Mouse (Mus musculus) bone marrow, adult 2 months (tissue): ENCODE data around the gene Itsn2. TPM values are rescaled to one million over a fixed set of nuclear protein-coding genes. Genes with fewer than 3 reads are reported as not detected.

Source experiments
- H3K27ac ChIP-seq: fragments of 200-500 bp; 2 replicates; pipeline ENCODE4 v1.5.1; 2012; ENCODE audit warnings: low read depth, mild to moderate bottlenecking, control low read depth, inconsistent platforms, low read length; ENCODE audit not compliant: control insufficient read depth, poor library complexity, insufficient read depth
- H3K4me1 ChIP-seq: fragments of 200-500 bp; 2 replicates; pipeline ENCODE4 v1.6.1; 2011; ENCODE audit warnings: low read length; ENCODE audit not compliant: control insufficient read depth, insufficient read depth
- H3K4me3 ChIP-seq: fragments of 200-500 bp; replicated peaks from 2 replicates; pipeline ENCODE3; 2011; ENCODE audit warnings: mild to moderate bottlenecking, low read depth, low read length, control low read depth; ENCODE audit not compliant: control insufficient read depth
- CTCF ChIP-seq: fragments of 200-500 bp; IDR thresholded peaks from 2 replicates; pipeline ENCODE4 v1.5.1; 2011; ENCODE audit warnings: low read length, control low read depth; ENCODE audit not compliant: control insufficient read depth, insufficient read depth
- POLR2A ChIP-seq: fragments of 200-500 bp; IDR thresholded peaks from 2 replicates; pipeline ENCODE4 v1.6.1; 2011; ENCODE audit warnings: low read depth, mild to moderate bottlenecking, control low read depth, low read length, borderline replicate concordance; ENCODE audit not compliant: control insufficient read depth
- WGBS: fragments of 180-500 bp; shearing (Covaris S2); methylation state at CpG from one replicate; pipeline ENCODE4 v1.1.7; 2018; 5-methylcytosine and 5-hydroxymethylcytosine counted together
- polyA plus RNA-seq: library from polyadenylated mRNA; stranded (reverse); fragments of >200 nt; gene quantifications from 2 replicates; pipeline ENCODE4 v1.2.4, GENCODE M21; 2011; ENCODE audit warnings: low replicate concordance; ENCODE audit not compliant: missing spikeins, insufficient read depth, insufficient read length

The Itsn2 gene
- polyA plus RNA-seq, 1 experiment = 57.3 TPM

- Histone ChIP-seq H3K4me3 (no peak overlapping the region), H3K4me1 (peaks cover 1% of the 10 kb centered on the region; the same call in 1 of the 2 replicates), H3K27ac (no peak overlapping the region)
- TF ChIP-seq POLR2A = no peak
- TF ChIP-seq CTCF = no peak
- 44% methylated on average over 3 of the region's 3 CpGs for WGBS
Measured at GRCm38 (mm10) chr12:4588603-4589002, 3.8 kb upstream of the Itsn2 start.

GRCm38 (mm10) chr12:4592025-4592424 lies 413 bp upstream of the Itsn2 start:
- Histone ChIP-seq H3K4me3 (no peak overlapping the region), H3K27ac (no peak overlapping the region; the same call in 1 of the 2 replicates), H3K4me1 (peaks cover 3% of the 10 kb centered on the region)
- WGBS = 17% methylated on average over 6 of the region's 6 CpGs
- TF ChIP-seq CTCF (no peak), POLR2A (no peak)

- Histone ChIP-seq H3K4me1 (peaks cover 3% of the 10 kb centered on the region), H3K27ac (peak overlapping the region; percentile 99), H3K4me3 (peak overlapping the region; percentile 97)
- under 1% methylated on average over 80 of the region's 80 CpGs for whole genome bisulfite sequencing
- no peak for TF ChIP-seq CTCF
- no peak for TF ChIP-seq POLR2A
Measured at GRCm38 (mm10) chr12:4593166-4593929, 910 bp downstream of the Itsn2 start.

DNA sequence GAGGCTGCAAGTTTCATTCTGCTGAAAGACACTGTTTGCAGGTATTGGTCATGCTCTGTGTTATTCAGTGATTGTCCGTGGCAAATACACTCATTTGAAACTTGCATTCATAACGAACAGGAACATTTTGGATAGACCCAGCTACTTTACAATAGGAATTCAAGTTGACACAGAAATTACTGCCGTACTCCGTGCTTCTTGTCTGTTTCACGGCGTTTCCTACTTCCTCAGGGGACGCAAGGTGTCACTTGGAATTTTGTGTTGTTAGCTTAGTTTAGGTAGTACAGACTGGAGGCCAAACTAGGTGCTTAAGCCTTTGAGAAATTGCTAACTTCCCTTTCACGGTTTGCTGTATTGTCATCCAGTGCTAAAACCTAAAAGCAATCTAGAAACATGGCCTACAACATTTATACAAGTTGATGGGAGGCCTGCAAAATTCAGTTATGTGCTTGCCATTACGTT lies 1.5 kb downstream of the Itsn2 start:
- Histone ChIP-seq H3K4me3 (peak overlapping the region; percentile 97), H3K27ac (no peak overlapping the region; the same call in 1 of the 2 replicates), H3K4me1 (peaks cover 3% of the 10 kb centered on the region)
- TF ChIP-seq CTCF (no peak), POLR2A (no peak)
- 3% methylated on average over 9 of the region's 9 CpGs for WGBS

- Histone ChIP-seq H3K4me3 (peak overlapping the region; percentile 14), H3K4me1 (peaks cover 9% of the 10 kb centered on the region), H3K27ac (no peak overlapping the region)
- WGBS = 2% methylated on average over 6 of the region's 6 CpGs
- TF ChIP-seq POLR2A = no peak
- no peak for TF ChIP-seq CTCF
Measured at GRCm38 (mm10) chr12:4595055-4595454, 2.6 kb downstream of the Itsn2 start.

- H3K4me3 ChIP-seq = no peak overlapping the region
- TF ChIP-seq POLR2A = no peak
- no peak for TF ChIP-seq CTCF
- WGBS = 74% methylated on average over 8 of the region's 8 CpGs
- H3K27ac ChIP-seq = no peak overlapping the region
- peaks cover 8% of the 10 kb centered on the region for H3K4me1 ChIP-seq
Measured at GRCm38 (mm10) chr12:4598666-4599428, 6.4 kb downstream of the Itsn2 start.

GRCm38 (mm10) chr12:4599713-4600112 lies 7.3 kb downstream of the Itsn2 start:
- H3K4me3 ChIP-seq = no peak overlapping the region
- H3K4me1 ChIP-seq = peaks cover 8% of the 10 kb centered on the region
- WGBS = 30% methylated on average over 4 of the region's 4 CpGs
- no peak overlapping the region for H3K27ac ChIP-seq
- TF ChIP-seq CTCF = no peak
- no peak for TF ChIP-seq POLR2A

DNA sequence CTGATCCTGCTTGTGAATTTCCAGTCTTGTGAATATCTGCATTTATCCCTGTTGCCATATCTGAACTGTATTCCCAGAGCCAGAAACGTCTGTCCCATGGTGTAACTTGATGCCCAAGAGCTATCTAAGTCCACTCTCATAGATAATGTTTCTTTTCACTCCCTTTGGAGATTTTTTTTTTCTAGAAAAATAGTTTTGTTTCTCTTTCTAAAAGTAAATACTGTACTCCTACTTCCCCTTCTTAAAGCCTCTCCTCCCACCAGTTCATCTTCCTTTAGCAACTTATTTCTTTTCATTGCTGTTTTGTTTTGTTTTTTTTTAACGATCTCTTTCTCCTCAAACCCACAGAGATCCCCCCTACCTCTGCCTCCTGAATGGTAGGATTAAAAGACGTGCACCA lies 14.2 kb downstream of the Itsn2 start:
- no peak overlapping the region for H3K27ac ChIP-seq
- no peak for TF ChIP-seq POLR2A
- no peak for TF ChIP-seq CTCF
- peaks cover 1% of the 10 kb centered on the region for H3K4me1 ChIP-seq
- H3K4me3 ChIP-seq = no peak overlapping the region
- 15% methylated on average over 3 of the region's 3 CpGs for WGBS

DNA sequence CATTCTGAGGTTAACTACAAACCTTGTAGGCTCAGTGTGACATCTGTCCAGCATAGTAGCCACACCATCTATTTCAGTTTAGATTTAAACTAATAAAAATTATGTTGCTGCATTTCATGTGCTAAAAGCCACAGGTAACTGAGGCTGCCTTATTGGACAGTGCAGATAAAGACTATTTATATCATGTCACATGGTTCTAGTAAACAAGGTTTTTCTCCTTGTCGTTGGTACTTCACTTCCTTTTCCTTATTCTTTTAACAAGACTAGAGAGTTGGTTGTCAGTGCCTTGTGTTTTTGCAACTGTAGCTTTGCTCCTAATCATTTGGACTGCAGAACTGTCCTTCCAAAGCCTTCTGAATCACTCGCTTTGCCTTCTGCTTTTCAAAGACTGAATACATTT lies 22.3 kb downstream of the Itsn2 start:
- no peak for TF ChIP-seq POLR2A
- no peak for TF ChIP-seq CTCF
- Histone ChIP-seq H3K27ac (no peak overlapping the region), H3K4me1 (no peaks in the 10 kb centered on the region), H3K4me3 (no peak overlapping the region)
- WGBS = 34% methylated on average over 2 of the region's 2 CpGs
